ENCODE assay signal across 23 mouse cellular contexts in the genomic region with DNA sequence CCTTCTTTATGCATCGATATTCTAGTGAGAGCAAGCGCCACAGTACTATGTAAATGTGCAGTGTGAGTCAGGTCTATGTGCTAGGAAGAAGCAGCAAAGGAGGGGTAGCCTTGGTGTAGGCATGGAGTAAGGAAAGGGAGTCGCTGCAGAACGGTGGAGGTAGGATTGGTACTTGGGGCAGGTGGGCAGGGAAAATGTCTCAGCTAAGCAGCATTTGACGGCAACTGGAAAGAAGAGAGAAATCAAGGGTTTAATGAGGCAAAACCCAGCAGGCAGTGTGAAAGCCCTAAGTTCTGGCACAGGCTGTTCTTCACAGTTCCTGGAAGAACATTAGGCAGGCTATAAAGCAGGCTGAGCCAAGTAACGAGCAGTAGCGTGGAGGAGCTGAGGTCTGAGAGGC.
A peak's percentile ranks its signal among the peaks of the same experiment; 100 is the strongest.
DNase-seq lines count a peak whose midpoint lies in the region; ATAC-seq lines count a peak whose summit lies in the region.
"Had no signal": no experiment of that assay in that cellular context is flagged by ENCODE, and none has a peak within 500 bp of the region (broad histone marks: within the 10 kb centered on the region; RNA-seq: fewer than 3 reads in every experiment).

No protein-coding gene starts in this region.

- ATAC-seq in granulocyte monocyte progenitor cell, adult 5-6 weeks (replicated peaks; ENCODE audit: poor library complexity, severe bottlenecking) = no peak
- ATAC-seq: forebrain, embryonic 15.5 days; hindbrain, embryonic 16.5 days; inflammation-experienced regulatory T-cells, adult 6 months; Patski had no signal

- intact Hi-C loops in left cerebral cortex, postnatal 36 days (cut with DNase I) = no loop called here
- intact Hi-C loops in left cerebral cortex, postnatal 10 days (cut with DNase I) = no loop called here

- DNase-seq in heart, adult 11 months = peak; percentile 82
- DNase-seq in heart, adult 9 months (ENCODE audit: low spot score in 2 of 2) = no peak
- DNase-seq in left cerebral cortex, postnatal 36 days (ENCODE audit: low spot score in 2 of 2) = peak; percentile 26 to 38
- DNase-seq in left cerebral cortex, postnatal 10 days (ENCODE audit: extremely low spot score in 1 of 2, low spot score in 2 of 2) = no peak
- DNase-seq in right cerebral cortex, postnatal 25 days = peak; percentile 28
- DNase-seq in right cerebral cortex, postnatal 4 days = no peak
- peak; percentile 29 for DNase-seq in telencephalon, adult 2 months (ENCODE audit: low read depth, low spot score)
- DNase-seq: adrenal gland, postnatal 10 days; adrenal gland, postnatal 36 days; B cell, adult 2 months; cerebellum, adult 11-12 months; cerebellum, adult 8-10 months; cerebellum, postnatal 10 days; cerebellum, postnatal 36 days; embryo, embryonic 11 days; gastrocnemius, adult 2 months; gastrocnemius, postnatal 14 days; heart, adult 2 months had no signal

Comparison
In these comparisons a context has a peak if more than half of its experiments do, and no peak if none do; other contexts are left out.
1. DNase-seq: peak in heart, adult 11 months (single experiment), left cerebral cortex, postnatal 36 days (2 of 2), right cerebral cortex, postnatal 25 days (single experiment) and telencephalon, adult 2 months (single experiment); none in heart, adult 9 months (0 of 2), left cerebral cortex, postnatal 10 days (0 of 2) and right cerebral cortex, postnatal 4 days (single experiment).